Mouse (Mus musculus): ENCODE data around the gene Foxd1.

Foxd1 gene

DNA sequence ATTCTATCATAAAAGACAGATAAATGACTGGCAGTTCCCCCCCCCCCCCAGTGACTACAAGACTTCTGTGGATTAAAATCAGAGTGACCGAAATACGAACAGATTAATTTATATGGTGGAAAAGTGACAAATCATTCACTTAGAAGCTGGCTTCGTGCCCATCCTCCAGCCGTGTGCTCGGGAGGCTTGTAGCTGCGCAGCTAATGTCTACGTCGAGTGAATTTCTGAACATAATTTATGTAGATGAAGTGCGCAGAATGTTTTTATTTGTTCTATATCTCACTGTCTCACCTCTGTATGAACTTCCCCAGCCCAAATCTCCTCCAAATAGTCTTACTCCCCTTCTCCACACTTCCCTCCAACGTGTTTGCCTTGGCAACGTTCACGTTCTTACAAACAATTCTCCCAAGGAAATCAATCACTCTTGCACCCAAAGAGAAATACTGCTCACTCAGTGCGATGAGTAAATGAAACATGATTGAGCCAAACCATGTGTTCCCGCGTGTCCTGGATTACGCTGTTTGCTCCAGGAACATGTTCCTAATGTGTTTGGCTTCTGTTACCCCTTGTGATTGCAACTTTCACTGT, 30.0 kb downstream of the Foxd1 start:
- DNase-seq (ENCODE audit: low read depth, low spot score): no peak

- no peak for DNase-seq (ENCODE audit: low read depth, low spot score)
Observed at GRCm38 (mm10) chr13:98385877-98386276, 31.8 kb downstream of the Foxd1 start.

GRCm38 (mm10) chr13:98389092-98389491, 35.0 kb downstream of the Foxd1 start:
- DNase-seq (ENCODE audit: low read depth, low spot score): no peak

DNA sequence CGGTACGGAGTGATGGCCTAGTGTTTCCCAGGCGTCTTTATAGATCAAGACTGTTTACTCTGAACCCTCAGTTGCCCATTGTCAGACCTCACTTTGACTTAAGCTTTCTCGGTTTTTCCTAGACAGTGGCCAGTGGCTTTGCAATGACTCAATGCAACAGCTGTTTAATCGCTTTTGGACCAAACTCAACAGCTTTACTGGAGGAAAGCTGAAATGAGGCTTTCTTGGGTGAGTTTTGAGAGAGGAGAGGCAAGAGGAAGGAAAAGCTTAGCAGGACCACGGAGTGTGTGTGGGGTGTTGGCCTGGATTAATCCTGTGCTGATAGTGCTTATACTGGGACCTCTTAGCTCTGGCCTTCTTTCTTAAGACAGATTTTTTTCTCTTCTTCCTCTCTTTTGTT, 36.3 kb downstream of the Foxd1 start:
- DNase-seq (ENCODE audit: low read depth, low spot score): no peak

DNA sequence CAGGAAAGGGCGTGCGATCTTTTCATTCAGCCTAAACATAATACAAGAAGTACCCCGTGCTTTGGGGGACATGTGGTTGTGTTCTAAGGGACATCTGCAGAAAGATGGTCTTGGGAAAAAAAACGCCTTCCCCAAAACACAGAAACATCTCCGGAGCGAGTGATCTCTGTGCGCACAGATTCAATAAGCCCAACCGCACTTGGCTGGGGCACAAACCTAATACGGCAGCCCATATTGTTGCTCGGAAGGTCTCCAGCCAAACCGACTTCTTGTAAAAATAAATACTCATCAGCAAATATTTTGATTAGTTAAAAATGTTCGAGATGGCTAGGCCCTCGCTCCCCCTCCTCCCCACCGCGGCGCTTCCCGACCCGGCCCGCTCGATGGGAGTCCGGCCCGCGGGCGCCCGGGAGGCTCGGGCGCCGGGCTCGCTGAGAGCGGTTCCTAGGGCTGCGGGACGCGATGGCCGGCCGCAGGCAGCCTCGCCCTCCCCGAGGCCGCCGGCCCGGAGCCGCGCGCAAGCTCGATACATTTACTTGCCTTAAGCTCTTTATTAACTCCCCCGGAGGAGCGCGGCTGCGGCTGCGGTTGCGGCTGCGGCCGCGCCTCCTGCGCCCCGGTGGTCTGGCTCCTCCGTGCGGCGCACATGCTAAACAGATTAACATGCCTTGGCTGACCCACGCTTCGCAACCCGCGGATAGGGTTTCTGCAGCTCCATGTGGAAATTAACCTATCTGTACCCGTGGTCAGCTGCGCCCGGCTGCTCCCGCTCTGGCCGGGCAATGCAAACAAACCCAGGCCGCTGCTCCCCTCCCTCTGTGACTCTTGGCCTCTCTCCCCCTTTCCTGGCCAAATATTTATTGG, 37.0 kb downstream of the Foxd1 start:
- DNase-seq (ENCODE audit: low read depth, low spot score): peak; percentile 85

DNA sequence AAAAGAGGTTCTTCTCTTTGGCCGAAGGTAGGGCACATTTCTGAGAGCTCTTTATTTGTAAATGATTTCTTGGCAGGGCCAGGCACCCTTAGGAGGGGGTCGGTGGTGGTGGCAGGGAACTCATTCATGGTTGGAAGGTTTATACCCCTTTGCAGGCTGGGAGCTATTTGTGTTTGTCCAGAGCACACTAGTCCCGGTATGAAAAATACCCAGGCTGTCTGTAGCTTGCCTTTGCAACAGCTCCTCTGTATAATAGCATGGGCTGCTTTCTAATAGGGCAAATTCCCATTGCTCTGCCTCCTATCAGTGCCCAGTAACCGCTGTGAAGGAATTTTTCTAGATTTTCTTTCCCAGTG, 37.6 kb downstream of the Foxd1 start:
- DNase-seq (ENCODE audit: low read depth, low spot score): no peak

GRCm38 (mm10) chr13:98392031-98392430, 38.0 kb downstream of the Foxd1 start:
- no peak for DNase-seq (ENCODE audit: low read depth, low spot score)

- peak; percentile 59 for DNase-seq (ENCODE audit: low read depth, low spot score)
Observed at GRCm38 (mm10) chr13:98393356-98394070, 39.5 kb downstream of the Foxd1 start.

All from mesoderm, embryonic 11.5 days (tissue).